Mouse (Mus musculus): ENCODE measurements around the gene D930020B18Rik. TPM values are rescaled to one million over a fixed set of nuclear protein-coding genes. Genes with fewer than 3 reads are reported as not detected.
A peak's percentile ranks its signal among the peaks of the same experiment; 100 is the strongest.

D930020B18Rik gene
- polyA plus RNA-seq, 1 experiment from 2014 or later: 2.6 TPM

DNA sequence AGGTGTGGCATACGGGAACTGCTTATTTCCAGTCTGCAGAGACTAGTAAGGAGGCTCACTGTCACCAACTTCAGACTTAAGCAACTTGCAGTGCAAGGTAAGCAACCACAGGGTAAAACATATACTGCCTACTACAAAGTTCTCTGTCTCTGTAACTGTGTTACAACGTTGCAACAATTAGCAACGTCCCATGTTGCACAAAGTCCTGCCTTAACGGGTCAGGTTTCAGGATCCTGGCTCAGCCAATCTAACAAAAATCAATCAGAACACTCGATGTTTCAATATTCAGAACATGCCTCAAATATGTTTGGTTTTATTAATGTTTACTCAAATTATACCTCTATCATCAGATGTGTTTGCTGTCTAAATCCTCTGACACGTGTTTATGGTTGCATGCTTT lies 19.0 kb upstream of the D930020B18Rik start:
- Histone ChIP-seq H3K36me3 (peaks cover 41% of the 10 kb centered on the region), H3K27me3 (no peaks in the 10 kb centered on the region), H3K9me3 (replicated peaks) (no peaks in the 10 kb centered on the region), H3K9ac (no peak overlapping the region), H3K4me2 (replicated peaks) (no peak overlapping the region), H3K27ac (replicated peaks) (no peak overlapping the region), H3K4me1 (peaks cover 8% of the 10 kb centered on the region), H3K4me3 (replicated peaks) (no peak overlapping the region)
- WGBS: 73% methylated on average over 6 of the region's 6 CpGs
- no peak for ATAC-seq (ENCODE audit: insufficient number of reproducible peaks, low FRiP score, low TSS enrichment, low read depth)

DNA sequence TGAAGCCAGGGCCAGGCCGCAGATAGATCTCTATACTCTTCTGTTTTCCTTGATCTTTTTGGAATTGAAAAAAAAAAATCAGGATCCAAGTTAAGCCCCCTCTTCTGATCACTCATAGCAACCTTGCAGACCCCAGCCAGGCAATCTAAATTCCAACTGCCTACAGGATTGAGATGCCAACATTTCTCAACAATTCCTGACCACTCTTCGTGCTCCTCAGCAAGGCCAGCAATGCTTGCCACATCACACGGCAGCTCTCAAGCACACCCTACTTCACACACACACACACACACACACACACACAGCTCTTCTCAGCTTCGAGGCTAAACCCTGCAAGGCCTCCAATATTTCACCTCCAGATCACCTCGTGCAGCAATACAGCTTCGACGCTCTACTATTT lies 17.7 kb upstream of the D930020B18Rik start:
- Histone ChIP-seq H3K27ac (replicated peaks) (no peak overlapping the region), H3K36me3 (peaks cover 29% of the 10 kb centered on the region), H3K27me3 (no peaks in the 10 kb centered on the region), H3K9ac (no peak overlapping the region), H3K4me3 (replicated peaks) (no peak overlapping the region), H3K4me2 (replicated peaks) (no peak overlapping the region), H3K4me1 (peaks cover 8% of the 10 kb centered on the region), H3K9me3 (replicated peaks) (no peaks in the 10 kb centered on the region)
- ATAC-seq (ENCODE audit: insufficient number of reproducible peaks, low FRiP score, low TSS enrichment, low read depth): no peak
- 82% methylated on average over 7 of the region's 7 CpGs for WGBS

- H3K4me3 ChIP-seq (replicated peaks): peak overlapping the region; percentile 64
- peaks cover 19% of the 10 kb centered on the region for H3K36me3 ChIP-seq
- H3K9ac ChIP-seq: peak overlapping the region; percentile 71
- H3K9me3 ChIP-seq (replicated peaks): no peaks in the 10 kb centered on the region
- H3K27me3 ChIP-seq: no peaks in the 10 kb centered on the region
- peak overlapping the region; percentile 95 for H3K27ac ChIP-seq (replicated peaks)
- H3K4me1 ChIP-seq: peaks cover 8% of the 10 kb centered on the region
- 9% methylated on average over 9 of the region's 9 CpGs for WGBS
- ATAC-seq (ENCODE audit: insufficient number of reproducible peaks, low FRiP score, low TSS enrichment, low read depth): no peak
- peak overlapping the region; percentile 63 for H3K4me2 ChIP-seq (replicated peaks)
Observed at GRCm38 (mm10) chr10:121625006-121625405, 16.4 kb upstream of the D930020B18Rik start.

DNA sequence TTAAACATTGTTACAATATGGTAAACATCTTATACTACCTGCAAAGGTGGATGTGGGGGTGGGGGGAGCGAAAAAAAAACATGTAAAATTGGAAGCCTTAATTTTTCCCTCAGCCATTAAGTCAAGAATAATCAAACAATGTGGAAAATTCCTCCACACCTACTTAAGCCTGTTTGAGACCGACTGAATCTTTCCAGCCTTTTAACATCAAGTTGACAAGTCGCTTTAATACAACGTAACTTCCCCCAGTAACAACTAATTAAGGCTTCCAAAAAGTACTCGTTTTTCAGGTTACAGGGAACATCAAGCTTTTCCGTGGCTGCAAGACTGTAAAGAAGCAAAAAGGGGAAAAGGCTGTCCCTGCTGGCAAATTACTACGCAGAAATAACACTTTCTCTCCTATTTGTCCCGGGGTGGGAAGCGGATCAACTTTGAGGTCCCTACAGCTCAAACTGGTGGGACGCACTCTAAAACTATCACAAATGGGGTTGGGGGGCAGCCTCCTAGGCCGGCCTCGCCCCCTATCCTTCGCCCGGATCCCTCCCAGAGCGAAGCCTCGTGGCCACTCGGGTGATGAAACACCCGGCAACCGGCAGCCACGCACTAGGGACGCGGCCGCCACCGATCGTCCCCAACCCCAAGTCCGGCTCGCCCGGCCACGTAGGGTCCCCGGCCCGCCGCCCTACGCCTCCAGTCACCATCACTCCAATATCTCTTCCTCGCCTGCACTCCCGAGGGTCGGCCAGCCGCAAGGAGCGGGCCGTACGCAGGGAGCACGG lies 15.8 kb upstream of the D930020B18Rik start:
- Histone ChIP-seq H3K27me3 (no peaks in the 10 kb centered on the region), H3K4me3 (replicated peaks) (peak overlapping the region; percentile 64), H3K9ac (peak overlapping the region; percentile 71), H3K4me2 (replicated peaks) (peak overlapping the region; percentile 63), H3K36me3 (peaks cover 13% of the 10 kb centered on the region), H3K27ac (replicated peaks) (peak overlapping the region; percentile 95), H3K4me1 (peaks cover 8% of the 10 kb centered on the region), H3K9me3 (replicated peaks) (no peaks in the 10 kb centered on the region)
- WGBS: under 1% methylated on average over 41 of the region's 41 CpGs
- ATAC-seq (ENCODE audit: insufficient number of reproducible peaks, low FRiP score, low TSS enrichment, low read depth): peak; percentile 30

DNA sequence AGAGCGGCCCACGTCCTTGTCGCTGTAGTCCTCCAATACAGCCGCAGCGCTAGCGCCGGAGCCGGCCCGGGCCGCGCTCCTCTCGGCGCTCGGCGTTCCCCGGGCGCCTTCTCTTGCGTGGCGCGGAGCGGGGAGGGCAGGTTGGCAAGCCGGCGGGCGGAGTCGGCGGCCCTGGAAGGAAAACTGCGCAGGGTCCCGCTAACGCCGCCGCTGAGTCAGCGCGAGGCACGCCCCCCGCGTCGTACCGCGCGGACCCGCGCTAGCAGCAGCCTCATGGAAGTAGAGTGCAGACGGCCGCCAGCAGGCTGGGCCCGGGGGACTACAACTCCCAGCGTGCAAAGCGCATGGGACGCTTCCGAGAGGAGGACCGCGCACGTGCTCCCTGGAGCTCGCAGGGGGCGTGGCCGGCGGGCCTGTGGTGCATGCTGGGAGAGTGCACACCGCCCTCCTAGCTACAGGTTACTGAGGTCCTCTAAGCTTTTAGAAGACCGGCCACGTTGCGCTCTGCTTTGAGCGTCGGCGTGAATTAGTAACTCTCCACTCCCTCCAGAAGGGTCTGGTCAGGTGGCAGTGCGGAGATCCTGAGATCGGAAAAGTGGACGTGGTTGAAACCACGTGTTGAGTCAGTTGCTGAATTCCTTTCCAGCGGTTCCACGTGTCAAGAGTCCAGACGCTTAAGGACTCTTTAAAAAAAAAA lies 15.1 kb upstream of the D930020B18Rik start, which contains the start of gene Xpot:
Gene Xpot (minus strand): TSS at position 147 of the 697 bp plus-strand sequence.
- Histone ChIP-seq H3K9ac (peak within 1 kb of the TSS; percentile 71), H3K4me2 (replicated peaks) (peak within 1 kb of the TSS; percentile 63)
- under 1% methylated on average over 70 of the region's 70 CpGs for WGBS

DNA sequence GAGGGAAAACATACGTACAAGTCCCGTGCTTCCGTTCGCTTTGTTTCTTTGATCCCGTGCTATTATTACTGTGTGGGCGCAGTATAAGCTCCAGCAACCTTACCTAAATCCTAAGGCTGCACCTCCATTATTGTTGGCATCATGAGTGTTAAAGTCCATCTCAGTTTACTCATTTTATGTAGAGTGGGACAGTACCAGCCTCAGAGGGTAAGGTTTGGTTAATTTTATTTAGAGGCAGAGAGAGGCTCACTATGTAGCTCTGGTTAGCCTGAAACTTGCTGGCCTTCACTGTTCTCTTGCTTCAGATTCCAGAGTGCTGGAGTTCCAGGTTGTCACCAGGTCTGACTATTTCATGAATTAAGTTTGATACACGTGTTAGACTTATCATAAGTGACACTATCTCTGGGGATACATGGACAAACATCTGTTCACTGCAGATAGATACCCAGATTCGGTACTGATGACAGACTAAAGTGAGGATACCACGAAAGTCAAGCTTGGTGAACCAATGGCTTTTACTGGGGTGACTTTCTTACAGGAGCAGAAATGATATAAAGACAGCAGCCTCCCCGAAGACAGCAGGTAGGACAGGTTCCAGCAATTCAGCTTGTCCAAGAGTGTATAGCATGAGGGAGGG lies 14.1 kb upstream of the D930020B18Rik start:
- H3K9me3 ChIP-seq (replicated peaks): no peaks in the 10 kb centered on the region
- peak overlapping the region; percentile 64; the same call in 1 of the 2 replicates for H3K4me3 ChIP-seq (replicated peaks)
- H3K4me2 ChIP-seq (replicated peaks): peak overlapping the region; percentile 63
- ATAC-seq (ENCODE audit: insufficient number of reproducible peaks, low FRiP score, low TSS enrichment, low read depth): no peak
- peak overlapping the region; percentile 71; the same call in 1 of the 2 replicates for H3K9ac ChIP-seq
- H3K36me3 ChIP-seq: 0 out of 2 replicates have a peak, but pooled peaks cover 2% of the 10 kb centered on the region
- H3K4me1 ChIP-seq: peaks cover 8% of the 10 kb centered on the region
- H3K27me3 ChIP-seq: no peaks in the 10 kb centered on the region
- 0 out of 2 replicates have a peak overlapping the region, but pooled peaks have one; percentile 95 for H3K27ac ChIP-seq (replicated peaks)
- 78% methylated on average over 10 of the region's 10 CpGs for WGBS

More for the DNA sequence above, 15.1 kb upstream of the D930020B18Rik start, which contains the start of gene Xpot:
- peaks cover 8% of the 10 kb centered on the region for H3K4me1 ChIP-seq
- peaks cover 11% of the 10 kb centered on the region for H3K36me3 ChIP-seq
- peak within 1 kb of the TSS; percentile 95 for H3K27ac ChIP-seq (replicated peaks)
- ATAC-seq (ENCODE audit: insufficient number of reproducible peaks, low FRiP score, low TSS enrichment, low read depth): peak; percentile 100
- H3K27me3 ChIP-seq: no peaks in the 10 kb centered on the region
- H3K9me3 ChIP-seq (replicated peaks): no peaks in the 10 kb centered on the region
- peak within 1 kb of the TSS; percentile 64 for H3K4me3 ChIP-seq (replicated peaks)

- Histone ChIP-seq H3K9ac (no peak overlapping the region), H3K4me2 (replicated peaks) (no peak overlapping the region), H3K27me3 (no peaks in the 10 kb centered on the region), H3K4me3 (replicated peaks) (no peak overlapping the region), H3K4me1 (peaks cover 8% of the 10 kb centered on the region), H3K9me3 (replicated peaks) (no peaks in the 10 kb centered on the region), H3K27ac (replicated peaks) (no peak overlapping the region), H3K36me3 (no peaks in the 10 kb centered on the region)
- 89% methylated on average over 6 of the region's 6 CpGs for WGBS
- ATAC-seq (ENCODE audit: insufficient number of reproducible peaks, low FRiP score, low TSS enrichment, low read depth): no peak
Observed at GRCm38 (mm10) chr10:121628561-121629040, 12.8 kb upstream of the D930020B18Rik start.

DNA sequence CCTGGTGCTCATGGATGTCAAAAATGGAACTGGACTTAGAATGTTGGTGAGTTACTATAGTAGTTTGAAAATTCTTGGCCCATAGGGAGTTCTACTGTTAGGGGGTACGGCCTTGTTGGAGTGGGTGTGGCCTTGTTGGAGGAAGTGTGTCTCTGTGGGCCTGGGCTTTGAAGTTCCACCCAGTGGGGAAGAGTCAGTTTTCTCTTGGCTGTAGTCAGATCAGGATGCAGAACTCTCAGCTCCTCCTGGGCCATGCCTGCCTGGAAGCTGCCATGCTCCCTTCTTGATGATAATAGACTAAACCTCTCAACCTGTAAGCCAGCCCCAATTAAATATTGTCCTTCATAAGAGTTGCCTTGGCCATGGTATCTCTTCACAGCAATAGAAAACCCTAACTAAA lies 7.2 kb upstream of the D930020B18Rik start:
- WGBS: 44% methylated on average over 1 of the region's 1 CpGs
- Histone ChIP-seq H3K27me3 (no peaks in the 10 kb centered on the region), H3K4me3 (replicated peaks) (no peak overlapping the region), H3K4me2 (replicated peaks) (no peak overlapping the region), H3K4me1 (no peaks in the 10 kb centered on the region), H3K27ac (replicated peaks) (no peak overlapping the region), H3K36me3 (no peaks in the 10 kb centered on the region), H3K9me3 (replicated peaks) (no peaks in the 10 kb centered on the region), H3K9ac (no peak overlapping the region)
- ATAC-seq (ENCODE audit: insufficient number of reproducible peaks, low FRiP score, low TSS enrichment, low read depth): no peak

GRCm38 (mm10) chr10:121636276-121636675 lies 5.1 kb upstream of the D930020B18Rik start:
- H3K4me2 ChIP-seq (replicated peaks): no peak overlapping the region
- 0 out of 2 replicates have a peak, but pooled peaks cover 6% of the 10 kb centered on the region for H3K4me1 ChIP-seq
- H3K36me3 ChIP-seq: no peaks in the 10 kb centered on the region
- no peak overlapping the region for H3K27ac ChIP-seq (replicated peaks)
- no peaks in the 10 kb centered on the region for H3K9me3 ChIP-seq (replicated peaks)
- H3K9ac ChIP-seq: no peak overlapping the region
- H3K4me3 ChIP-seq (replicated peaks): no peak overlapping the region
- ATAC-seq (ENCODE audit: insufficient number of reproducible peaks, low FRiP score, low TSS enrichment, low read depth): no peak
- 82% methylated on average over 6 of the region's 6 CpGs for WGBS
- no peaks in the 10 kb centered on the region for H3K27me3 ChIP-seq

DNA sequence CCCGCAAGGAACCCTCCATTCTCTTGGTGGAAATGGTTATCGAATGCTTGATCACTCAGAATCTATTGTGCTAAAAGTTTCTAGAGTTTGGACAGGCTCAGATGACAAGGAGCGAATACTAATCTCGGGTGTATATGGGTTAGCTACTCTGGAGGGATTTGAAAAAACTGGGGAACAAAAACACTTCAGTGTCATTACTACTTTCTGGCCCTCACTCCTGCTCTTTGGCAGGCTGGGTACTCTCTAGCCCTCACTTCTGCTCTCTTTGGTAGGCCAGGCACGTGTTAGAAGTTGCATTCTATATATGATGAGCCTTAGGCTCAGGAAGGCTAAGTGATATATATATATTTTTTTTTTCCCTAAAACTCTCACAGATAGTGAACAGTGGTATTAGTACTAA lies 1.8 kb upstream of the D930020B18Rik start:
- no peak overlapping the region for H3K4me2 ChIP-seq (replicated peaks)
- no peak overlapping the region for H3K27ac ChIP-seq (replicated peaks)
- peaks cover 28% of the 10 kb centered on the region for H3K27me3 ChIP-seq
- H3K4me3 ChIP-seq (replicated peaks): no peak overlapping the region
- H3K9ac ChIP-seq: no peak overlapping the region
- 84% methylated on average over 5 of the region's 5 CpGs for WGBS
- peaks cover 20% of the 10 kb centered on the region for H3K4me1 ChIP-seq
- ATAC-seq (ENCODE audit: insufficient number of reproducible peaks, low FRiP score, low TSS enrichment, low read depth): no peak
- no peaks in the 10 kb centered on the region for H3K9me3 ChIP-seq (replicated peaks)
- no peaks in the 10 kb centered on the region for H3K36me3 ChIP-seq
